Mouse (Mus musculus) kidney, adult 2 months (tissue): ENCODE results near the gene Myom1.

Experiments used
- CTCF ChIP-seq: fragments of 200-500 bp; conservative IDR thresholded peaks from 2 replicates; pipeline ENCODE4 v1.5.1; 2011; ENCODE audit warnings: low read depth, mild to moderate bottlenecking, control low read depth, low read length, moderate library complexity, mixed read lengths; ENCODE audit not compliant: insufficient read depth, insufficient read length
- POLR2A ChIP-seq: fragments of 200-500 bp; IDR thresholded peaks from one replicate; pipeline ENCODE4 v1.6.1; 2011; ENCODE audit warnings: low read depth, low read length, control low read depth

- TF ChIP-seq CTCF (no peak), POLR2A (no peak)
Observed at GRCm38 (mm10) chr17:71106250-71106649, 103.8 kb downstream of the Myom1 start.
